Mouse (Mus musculus) stomach, embryonic 14.5 days (tissue): ENCODE results near the gene Crim1. TPM values are rescaled to one million over a fixed set of nuclear protein-coding genes. Genes with fewer than 3 reads are reported as not detected.

Experiments
- ATAC-seq: fragments of 200-750 bp; cut with Nextera tagmentation; 2 replicates; pipeline ENCODE4 v1.8.0; 2017; ENCODE audit warnings: low read depth, moderate TSS enrichment; ENCODE audit not compliant: insufficient number of reproducible peaks, insufficient read depth, low FRiP score
- H3K27ac ChIP-seq: fragments of 300-500 bp; sonication (generic); 2 replicates; pipeline ENCODE4 v1.5.1; 2014; ENCODE audit warnings: mild to moderate bottlenecking, low read length, moderate library complexity, mixed read lengths
- H3K27me3 ChIP-seq: fragments of 300-500 bp; sonication (generic); 2 replicates; pipeline ENCODE4 v1.6.1; 2014; ENCODE audit warnings: low read length, control low read depth, mixed read lengths; ENCODE audit not compliant: control insufficient read depth, insufficient read depth
- H3K36me3 ChIP-seq: fragments of 300-500 bp; sonication (generic); 2 replicates; pipeline ENCODE4 v1.6.1; 2014; ENCODE audit warnings: mild to moderate bottlenecking, control low read depth, low read length, moderate library complexity, mixed read lengths; ENCODE audit not compliant: control insufficient read depth, insufficient read depth
- H3K4me1 ChIP-seq: fragments of 300-500 bp; sonication (generic); 2 replicates; pipeline ENCODE4 v1.6.1; 2014; ENCODE audit warnings: low read length, control low read depth, mixed read lengths; ENCODE audit not compliant: control insufficient read depth, insufficient read depth
- H3K4me2 ChIP-seq: fragments of 300-500 bp; sonication (generic); replicated peaks from 2 replicates; pipeline ENCODE4 v1.6.1; 2014; ENCODE audit warnings: low read depth, low read length, control low read depth
- H3K4me3 ChIP-seq: fragments of 300-500 bp; sonication (generic); 2 replicates; pipeline ENCODE4 v1.5.1; 2014; ENCODE audit warnings: low read depth, low read length, control low read depth
- H3K9ac ChIP-seq: fragments of 300-500 bp; sonication (generic); replicated peaks from 2 replicates; pipeline ENCODE4 v1.6.1; 2014; ENCODE audit warnings: low read depth, mild to moderate bottlenecking, control low read depth, low read length, moderate library complexity, mixed read lengths
- H3K9me3 ChIP-seq: fragments of 300-500 bp; sonication (generic); 2 replicates; pipeline ENCODE4 v1.6.1; 2016; ENCODE audit warnings: low read depth, low read length, control low read depth; ENCODE audit not compliant: control insufficient read depth
- WGBS: fragments of 180-500 bp; shearing (Covaris S2); extraction: QIAGEN DNeasy Blood & Tissue Kit; methylation state at CpG from one replicate; pipeline ENCODE4 v1.1.7; 2014; 5-methylcytosine and 5-hydroxymethylcytosine counted together
- polyA plus RNA-seq: library from polyadenylated mRNA; unstranded; fragments of >200 nt; fragmentation: Nextera tagmentation; extraction: Ambion mirVana; gene quantifications from 2 replicates; pipeline ENCODE4 v1.2.1, GENCODE M21; 2014

Gene Crim1
- polyA plus RNA-seq, 1 experiment from 2014 or later, result 4.9 TPM

- H3K9me3 ChIP-seq, result no peaks in the 10 kb centered on the region
- no peak overlapping the region for H3K9ac ChIP-seq
- H3K4me1 ChIP-seq, result 0 out of 2 replicates have a peak, but pooled peaks cover 3% of the 10 kb centered on the region
- no peak overlapping the region for H3K27ac ChIP-seq
- no peak overlapping the region for H3K4me3 ChIP-seq
- no peaks in the 10 kb centered on the region for H3K27me3 ChIP-seq
- H3K4me2 ChIP-seq, result no peak overlapping the region
- no peak for ATAC-seq
- 77% methylated on average over 11 of the region's 11 CpGs for WGBS
- H3K36me3 ChIP-seq, result no peaks in the 10 kb centered on the region
Measured at GRCm38 (mm10) chr17:78264116-78264515, 64.1 kb downstream of the Crim1 start.

DNA sequence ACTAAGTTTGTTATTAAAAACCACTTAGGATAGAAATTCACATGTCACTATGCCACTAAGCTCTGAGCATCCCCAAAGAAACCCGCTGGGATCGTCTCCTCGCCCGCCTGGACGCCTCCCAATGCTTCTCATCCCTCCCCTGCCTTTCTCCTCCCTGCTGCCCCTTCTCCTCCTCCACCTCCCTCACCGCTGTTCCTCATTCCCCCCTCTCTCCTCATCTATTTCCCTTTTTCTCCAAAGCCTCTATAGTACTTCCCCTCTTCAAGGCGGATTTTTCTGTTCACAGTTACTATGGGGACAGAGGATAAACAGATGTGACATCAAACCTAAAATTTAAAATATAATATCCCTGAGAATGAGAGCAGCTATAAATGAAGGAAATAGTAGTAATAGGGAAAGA, 65.1 kb downstream of the Crim1 start:
- no peaks in the 10 kb centered on the region for H3K9me3 ChIP-seq
- H3K36me3 ChIP-seq, result no peaks in the 10 kb centered on the region
- no peak overlapping the region for H3K4me2 ChIP-seq
- H3K4me1 ChIP-seq, result 0 out of 2 replicates have a peak, but pooled peaks cover 3% of the 10 kb centered on the region
- H3K27ac ChIP-seq, result no peak overlapping the region
- no peak overlapping the region for H3K4me3 ChIP-seq
- H3K27me3 ChIP-seq, result no peaks in the 10 kb centered on the region
- WGBS, result 86% methylated on average over 7 of the region's 7 CpGs
- no peak for ATAC-seq
- no peak overlapping the region for H3K9ac ChIP-seq

DNA sequence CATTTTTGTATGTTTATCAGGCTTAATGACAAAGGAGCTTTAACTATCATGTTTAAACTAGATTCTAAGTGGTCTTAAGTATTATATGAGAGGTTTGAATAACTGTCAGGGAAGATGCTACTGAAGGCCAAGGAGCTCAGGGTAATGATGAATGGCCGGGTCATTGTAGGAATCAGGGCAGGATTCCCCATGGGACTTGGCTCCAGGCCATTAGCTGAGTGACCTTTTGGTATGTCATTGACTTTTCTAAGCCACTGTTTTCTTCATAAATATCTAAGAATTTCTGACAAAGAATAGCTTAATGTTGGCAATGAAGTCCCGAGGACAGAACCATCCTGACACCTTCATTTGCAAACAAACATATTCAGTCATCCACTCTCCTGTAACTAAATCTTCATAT, 66.2 kb downstream of the Crim1 start:
- H3K27ac ChIP-seq, result no peak overlapping the region
- WGBS, result 84% methylated on average over 2 of the region's 2 CpGs
- H3K36me3 ChIP-seq, result no peaks in the 10 kb centered on the region
- H3K27me3 ChIP-seq, result no peaks in the 10 kb centered on the region
- no peaks in the 10 kb centered on the region for H3K9me3 ChIP-seq
- no peak overlapping the region for H3K4me2 ChIP-seq
- peaks cover 3% of the 10 kb centered on the region; the same call in 1 of the 2 replicates for H3K4me1 ChIP-seq
- ATAC-seq, result no peak
- H3K9ac ChIP-seq, result no peak overlapping the region
- no peak overlapping the region for H3K4me3 ChIP-seq

DNA sequence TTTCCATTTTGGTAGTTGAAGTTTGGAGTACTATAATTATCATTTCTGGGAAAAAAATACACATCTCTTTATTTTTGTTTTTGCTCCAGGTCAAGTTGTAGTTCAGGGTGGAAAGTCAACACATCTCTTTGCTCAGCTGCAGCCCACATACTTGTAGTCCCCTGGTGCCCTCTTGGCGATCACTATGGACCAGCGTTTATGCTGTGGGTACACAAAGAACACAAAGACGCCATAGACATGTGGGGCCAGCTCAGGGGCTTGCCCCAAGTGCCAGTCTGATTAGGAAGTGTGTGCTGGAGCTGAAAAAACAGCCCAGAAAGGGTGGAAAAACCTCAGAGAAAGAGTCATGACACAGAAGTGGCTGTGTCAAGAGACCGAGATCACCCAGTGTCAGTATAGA, 68.5 kb downstream of the Crim1 start:
- no peaks in the 10 kb centered on the region for H3K27me3 ChIP-seq
- no peak overlapping the region for H3K4me3 ChIP-seq
- peak; percentile 73; the same call in 1 of the 2 replicates for ATAC-seq
- H3K4me2 ChIP-seq, result no peak overlapping the region
- H3K4me1 ChIP-seq, result peaks cover 24% of the 10 kb centered on the region
- H3K9me3 ChIP-seq, result no peaks in the 10 kb centered on the region
- 58% methylated on average over 4 of the region's 4 CpGs for WGBS
- H3K27ac ChIP-seq, result peak overlapping the region; percentile 33; the same call in 1 of the 2 replicates
- no peaks in the 10 kb centered on the region for H3K36me3 ChIP-seq
- H3K9ac ChIP-seq, result no peak overlapping the region

GRCm38 (mm10) chr17:78269311-78269710, 69.3 kb downstream of the Crim1 start:
- 91% methylated on average over 8 of the region's 8 CpGs for WGBS

GRCm38 (mm10) chr17:78270019-78270418, 70.0 kb downstream of the Crim1 start:
- no peak for ATAC-seq
- Histone ChIP-seq H3K9me3 (no peaks in the 10 kb centered on the region), H3K4me3 (no peak overlapping the region), H3K27me3 (no peaks in the 10 kb centered on the region), H3K4me2 (no peak overlapping the region), H3K27ac (no peak overlapping the region), H3K9ac (no peak overlapping the region), H3K36me3 (no peaks in the 10 kb centered on the region), H3K4me1 (peaks cover 24% of the 10 kb centered on the region)
- 76% methylated on average over 6 of the region's 6 CpGs for WGBS

More at GRCm38 (mm10) chr17:78269311-78269710, 69.3 kb downstream of the Crim1 start:
- Histone ChIP-seq H3K9ac (no peak overlapping the region), H3K4me2 (no peak overlapping the region), H3K4me3 (no peak overlapping the region), H3K27ac (no peak overlapping the region), H3K36me3 (no peaks in the 10 kb centered on the region), H3K27me3 (no peaks in the 10 kb centered on the region), H3K9me3 (no peaks in the 10 kb centered on the region), H3K4me1 (peaks cover 24% of the 10 kb centered on the region)
- ATAC-seq, result no peak

- peaks cover 24% of the 10 kb centered on the region for H3K4me1 ChIP-seq
- H3K9me3 ChIP-seq, result no peaks in the 10 kb centered on the region
- no peak for ATAC-seq
- WGBS, result 65% methylated on average over 8 of the region's 8 CpGs
- H3K36me3 ChIP-seq, result no peaks in the 10 kb centered on the region
- H3K27ac ChIP-seq, result peak overlapping the region; percentile 63; the same call in 1 of the 2 replicates
- H3K9ac ChIP-seq, result no peak overlapping the region
- H3K27me3 ChIP-seq, result no peaks in the 10 kb centered on the region
- H3K4me3 ChIP-seq, result no peak overlapping the region
- no peak overlapping the region for H3K4me2 ChIP-seq
Measured at GRCm38 (mm10) chr17:78271731-78272130, 71.7 kb downstream of the Crim1 start.

DNA sequence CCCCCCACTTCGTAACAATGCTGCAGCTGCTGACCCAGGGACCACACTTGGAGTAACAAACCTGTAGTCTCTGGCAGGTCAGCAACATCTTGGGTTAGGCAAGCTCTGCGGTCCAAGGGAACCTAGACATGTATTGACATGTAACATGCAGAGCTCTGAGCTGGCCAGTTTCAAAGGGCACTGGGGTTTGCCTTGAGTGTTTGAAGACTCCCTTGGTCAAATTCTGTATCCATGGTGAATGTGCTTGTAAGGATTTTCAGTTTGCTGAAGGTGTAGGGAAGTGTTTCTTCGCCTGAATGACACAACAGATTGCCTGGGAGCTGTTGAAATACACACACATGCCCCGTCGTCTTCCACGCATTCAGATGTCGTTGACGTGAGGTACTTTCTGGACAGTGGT, 72.1 kb downstream of the Crim1 start:
- Histone ChIP-seq H3K4me2 (no peak overlapping the region), H3K4me3 (no peak overlapping the region), H3K36me3 (no peaks in the 10 kb centered on the region), H3K4me1 (peaks cover 24% of the 10 kb centered on the region), H3K27me3 (no peaks in the 10 kb centered on the region), H3K9me3 (no peaks in the 10 kb centered on the region), H3K27ac (peak overlapping the region; percentile 63), H3K9ac (no peak overlapping the region)
- 55% methylated on average over 8 of the region's 8 CpGs for WGBS
- no peak for ATAC-seq
